Mouse (Mus musculus) liver, postnatal 0 days (tissue): ENCODE results near the gene Ccdc78.

Source experiments
- CTCF ChIP-seq: sonication (generic); IDR thresholded peaks from 2 replicates; pipeline ENCODE4 v1.5.1; 2016; ENCODE audit warnings: antibody characterized with exemption, low read depth
- EP300 ChIP-seq: IDR thresholded peaks from 2 replicates; pipeline ENCODE4 v1.6.1; 2016; ENCODE audit warnings: antibody characterized with exemption, low read depth, mild to moderate bottlenecking

GRCm38 (mm10) chr17:25836397-25837075 lies 50.2 kb downstream of the Ccdc78 start:
- TF ChIP-seq EP300 (no peak), CTCF (no peak)
